Mouse (Mus musculus) neutrophil, adult 65 days (primary cell): ENCODE results near the gene Olfr464. TPM values are rescaled to one million over a fixed set of nuclear protein-coding genes. Genes with fewer than 3 reads are reported as not detected.

Experiments used
- total RNA-seq: library from RNA; stranded (reverse); gene quantifications from 2 replicates; pipeline ENCODE4 v1.2.4, GENCODE M21; 2023

The Olfr464 gene
- not detected in 2 replicates for total RNA-seq

DNA sequence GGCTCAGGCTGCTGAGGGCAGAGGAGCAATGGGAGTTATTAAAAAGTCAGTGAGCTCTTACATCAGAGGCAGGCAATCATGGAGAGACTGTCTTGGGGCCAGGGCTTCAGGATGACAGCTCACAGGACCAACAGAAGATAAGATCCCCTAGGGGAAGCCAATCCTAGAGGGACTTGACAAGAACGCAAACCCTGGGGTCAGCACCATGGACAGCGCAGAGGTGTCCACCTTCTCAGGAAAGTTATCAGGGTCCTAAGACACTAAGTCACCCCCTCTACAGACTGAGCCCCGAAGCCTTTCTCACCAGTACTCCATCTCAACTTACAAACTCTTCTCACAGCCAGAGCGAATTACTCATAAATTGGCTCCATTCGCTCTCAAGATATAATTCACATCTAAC is at the start of gene Olfr464:
TSS of gene Olfr464 (minus strand) at position 2 of the 400 bp plus-strand sequence.

DNA sequence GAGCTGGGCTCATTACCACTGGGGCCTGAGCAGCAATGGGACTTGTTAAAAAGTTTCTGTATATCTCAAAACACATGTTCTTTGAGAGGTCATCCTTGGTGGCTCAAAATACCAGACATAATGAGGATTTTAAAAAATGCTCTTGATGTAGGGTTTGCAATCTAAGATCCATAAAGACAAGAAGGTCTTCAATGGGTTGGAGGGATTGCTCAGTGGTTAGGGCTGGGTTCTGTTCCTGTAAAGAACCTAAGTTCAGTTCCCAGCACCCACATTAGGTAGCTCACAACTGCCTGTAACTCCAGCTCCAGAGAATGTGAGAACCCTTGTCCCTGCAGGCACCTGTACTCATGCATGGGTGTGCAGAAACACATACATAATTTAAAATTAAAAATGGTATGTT is 23.5 kb downstream of the Olfr464 start, which contains the start of gene Olfr463:
TSS of gene Olfr463 (minus strand) at position 101 of the 400 bp plus-strand sequence.

DNA sequence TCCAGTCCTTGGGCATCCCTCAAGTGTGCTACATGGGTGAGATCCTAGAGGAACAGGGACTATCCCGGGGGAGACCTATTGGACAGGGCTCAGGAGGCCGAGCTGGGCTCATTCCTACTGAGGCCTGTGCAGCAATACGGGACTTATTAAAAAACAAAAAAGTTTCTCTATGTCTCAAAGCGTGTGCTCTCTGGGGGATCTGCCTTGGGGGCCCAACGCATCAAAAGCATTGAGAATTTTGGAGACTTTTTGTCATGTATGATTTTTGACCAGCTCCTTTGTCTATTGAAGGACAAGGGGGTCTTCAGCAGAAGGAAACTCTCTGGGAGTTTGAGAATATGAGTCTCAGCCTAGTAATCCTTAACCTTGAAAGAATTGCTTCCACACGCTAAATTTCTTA is 28.6 kb downstream of the Olfr464 start, which contains the start of gene Olfr462:
TSS of gene Olfr462 (minus strand) at position 101 of the 400 bp plus-strand sequence.

DNA sequence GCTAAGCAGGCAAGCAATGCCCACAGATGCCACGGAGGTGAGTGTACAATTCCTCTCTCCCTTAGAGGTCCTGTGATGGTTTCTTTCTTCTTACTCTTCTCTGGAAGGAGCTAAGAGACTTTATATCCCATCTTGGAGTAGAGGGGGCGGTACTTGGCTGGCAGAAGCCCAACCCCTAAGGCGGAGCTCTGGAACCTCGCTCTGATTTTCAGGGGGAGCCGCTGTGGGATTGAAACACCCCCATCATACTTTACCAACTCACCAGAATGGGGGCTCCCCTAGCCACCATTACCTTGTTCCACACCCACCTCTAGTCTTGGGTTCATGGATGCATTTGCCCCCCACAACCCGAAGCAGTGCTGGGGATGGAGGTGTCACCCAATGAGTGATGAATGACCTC is 45.3 kb downstream of the Olfr464 start, which contains the start of gene Epx:
TSS of gene Epx (minus strand) at position 101 of the 400 bp plus-strand sequence.

Other genes with a start within 250 kb of the Olfr464 start
- gene Supt4a, start 183.4 kb downstream of the Olfr464 start, total RNA-seq: 141 and 172 TPM in 2 replicates
- gene Tspoap1, start 160.4 kb downstream of the Olfr464 start, total RNA-seq: 12.9 and 22.6 TPM in 2 replicates
- gene Mpo, start 127.4 kb downstream of the Olfr464 start, total RNA-seq: 599 and 610 TPM in 2 replicates
- gene Lpo, start 92.7 kb downstream of the Olfr464 start, total RNA-seq: not detected in 2 replicates
- 3.1 and 3.9 TPM in 2 replicates for gene Mks1, start 67.8 kb downstream of the Olfr464 start, total RNA-seq
- gene Epx, start 45.4 kb downstream of the Olfr464 start, total RNA-seq: 1.7 and 3.4 TPM in 2 replicates
- gene Olfr462, start 28.7 kb downstream of the Olfr464 start, total RNA-seq: not detected in 2 replicates
- gene Olfr463, start 23.6 kb downstream of the Olfr464 start, total RNA-seq: not detected in 2 replicates
- gene Dynll2, start 66.6 kb upstream of the Olfr464 start, total RNA-seq: 10.5 and 14.1 TPM in 2 replicates
- gene Srsf1, start 126.4 kb upstream of the Olfr464 start, total RNA-seq: 165 and 167 TPM in 2 replicates
- gene Vezf1, start 147.3 kb upstream of the Olfr464 start, total RNA-seq: 40.5 and 42.2 TPM in 2 replicates
- 7.9 and 8.8 TPM in 2 replicates for gene Cuedc1, start 177.1 kb upstream of the Olfr464 start, total RNA-seq